Mouse (Mus musculus): ENCODE measurements around the gene Macrod2. TPM values are rescaled to one million over a fixed set of nuclear protein-coding genes. Genes with fewer than 3 reads are reported as not detected.

The Macrod2 gene
- polyA plus RNA-seq, 1 experiment, result 20.2 TPM

DNA sequence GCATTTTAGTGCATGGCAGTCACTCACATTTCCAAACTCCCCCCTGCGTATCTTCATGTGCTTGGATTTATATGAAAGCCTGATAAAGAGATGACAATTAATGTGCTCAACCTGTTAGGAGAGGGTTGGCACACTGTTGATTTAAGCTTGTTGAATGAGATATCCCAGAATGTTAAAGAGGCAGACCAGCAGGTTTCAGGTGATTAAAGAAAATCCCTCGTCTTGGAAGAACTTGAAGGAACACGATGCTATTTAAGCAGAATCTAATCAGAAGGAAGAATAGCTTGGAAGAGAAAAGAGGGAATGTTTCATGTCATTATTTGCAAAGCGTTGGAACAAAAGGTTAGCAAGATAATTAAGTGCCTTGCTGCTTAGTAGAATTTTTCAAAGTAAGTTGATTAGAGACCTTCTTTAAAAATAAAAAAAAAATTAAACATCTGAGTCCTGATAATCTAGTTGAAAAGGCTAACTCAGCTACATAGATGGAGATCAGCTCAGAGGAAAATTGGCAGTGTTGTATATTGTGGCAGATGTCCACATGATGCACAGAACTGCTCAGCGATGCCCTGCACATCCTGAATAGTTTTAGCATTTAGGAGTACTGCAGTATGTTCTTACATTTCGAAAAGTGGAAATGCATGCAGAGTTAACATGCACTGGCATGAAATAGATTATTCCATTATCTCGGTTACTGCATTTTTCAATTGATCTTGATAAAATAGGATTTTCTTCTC is 518.7 kb downstream of the Macrod2 start:
- DNase-seq, result peak in 1 of 2 experiments; percentile 58
- TF ChIP-seq CTCF (IDR thresholded peaks at IDR 0.05; ENCODE audit: borderline replicate concordance, insufficient read depth, low read depth, low read length) (no peak), POLR2A (IDR thresholded peaks at IDR 0.05; ENCODE audit: borderline replicate concordance, insufficient read depth, low read length) (no peak)
- Histone ChIP-seq H3K4me3 (replicated peaks; ENCODE audit: insufficient read depth, low read depth, low read length) (no peak overlapping the region), H3K27ac (ENCODE audit: insufficient read depth, low read length) (no peak overlapping the region), H3K27me3 (ENCODE audit: control insufficient read depth, insufficient read depth, low read length) (no peaks in the 10 kb centered on the region), H3K4me1 (ENCODE audit: control insufficient read depth, insufficient read depth, low read length) (no peaks in the 10 kb centered on the region; the same call in 1 of the 2 replicates)
- 49% methylated on average over 7 of the region's 7 CpGs for WGBS

DNA sequence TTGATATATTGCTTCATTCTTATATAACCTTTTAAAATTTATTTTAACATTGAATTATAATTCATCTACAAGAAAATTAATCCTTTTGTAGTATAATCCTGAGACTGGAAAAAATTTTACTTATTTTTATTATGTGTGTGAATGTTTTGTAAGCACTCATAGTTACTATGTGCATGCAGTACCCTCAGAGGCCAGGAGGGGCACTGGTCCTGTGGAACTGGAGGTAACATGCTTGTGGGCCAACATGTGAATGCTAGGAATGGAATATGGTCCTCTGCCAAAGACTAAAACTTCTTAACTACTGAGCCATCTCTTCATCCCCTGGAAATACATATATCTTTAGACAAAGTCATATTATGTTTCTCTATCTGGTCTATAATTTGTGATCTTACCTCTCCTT is 531.8 kb downstream of the Macrod2 start:
- no peak overlapping the region for H3K4me3 ChIP-seq (replicated peaks; ENCODE audit: insufficient read depth, low read depth, low read length)
- H3K27me3 ChIP-seq (ENCODE audit: control insufficient read depth, insufficient read depth, low read length), result no peaks in the 10 kb centered on the region
- no peaks in the 10 kb centered on the region for H3K4me1 ChIP-seq (ENCODE audit: control insufficient read depth, insufficient read depth, low read length)
- DNase-seq, result no peak
- TF ChIP-seq CTCF (IDR thresholded peaks at IDR 0.05; ENCODE audit: borderline replicate concordance, insufficient read depth, low read depth, low read length) (no peak), POLR2A (IDR thresholded peaks at IDR 0.05; ENCODE audit: borderline replicate concordance, insufficient read depth, low read length) (no peak)
- no peak overlapping the region for H3K27ac ChIP-seq (ENCODE audit: insufficient read depth, low read length)

DNA sequence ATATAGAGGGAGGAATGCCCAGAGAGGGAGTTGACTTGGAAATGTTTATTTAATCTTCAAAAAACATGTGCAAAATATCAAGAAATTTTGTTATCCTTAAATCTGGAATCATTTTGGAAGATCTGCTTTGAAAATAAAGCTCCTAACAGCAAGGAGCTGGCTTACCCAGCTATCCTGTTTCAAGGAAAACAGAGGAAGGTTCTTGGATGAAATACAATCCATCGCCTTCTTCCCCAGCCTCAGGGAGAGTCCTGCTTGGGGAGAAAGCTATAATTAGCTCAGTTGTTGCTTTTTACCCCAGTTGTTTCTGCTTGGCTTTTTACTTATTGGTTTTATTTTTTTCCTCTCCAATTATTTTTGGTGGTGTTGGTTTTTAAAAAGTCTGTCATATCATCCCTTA is 539.4 kb downstream of the Macrod2 start:
- H3K4me1 ChIP-seq (ENCODE audit: control insufficient read depth, insufficient read depth, low read length), result no peaks in the 10 kb centered on the region
- 61% methylated on average over 1 of the region's 1 CpGs for WGBS
- no peak for DNase-seq

DNA sequence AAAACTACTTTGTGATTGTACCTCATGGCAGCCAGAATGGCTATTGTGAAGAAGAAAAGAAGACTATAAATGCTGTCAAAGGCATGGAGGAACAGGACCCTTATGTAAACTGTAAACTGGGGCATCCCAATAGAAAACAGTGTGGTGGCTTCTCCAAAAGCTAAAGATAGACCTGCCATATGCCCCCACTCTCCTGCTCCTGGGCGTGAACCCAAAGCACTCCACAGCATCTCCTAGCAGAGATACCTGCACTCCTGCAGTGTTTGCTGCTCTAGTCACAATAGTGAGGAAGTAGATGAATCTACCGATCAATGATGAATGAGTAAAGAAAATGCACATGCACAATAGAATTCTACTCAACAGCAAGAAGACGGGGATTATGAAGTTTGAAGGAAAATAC is 554.4 kb downstream of the Macrod2 start:
- DNase-seq, result peak; percentile 75 to 92
- Histone ChIP-seq H3K27me3 (ENCODE audit: control insufficient read depth, insufficient read depth, low read length) (no peaks in the 10 kb centered on the region), H3K4me3 (replicated peaks; ENCODE audit: insufficient read depth, low read depth, low read length) (no peak overlapping the region), H3K4me1 (ENCODE audit: control insufficient read depth, insufficient read depth, low read length) (peaks cover 6% of the 10 kb centered on the region; the same call in 1 of the 2 replicates), H3K27ac (ENCODE audit: insufficient read depth, low read length) (0 out of 2 replicates have a peak overlapping the region, but pooled peaks have one; percentile 96)
- WGBS, result 19% methylated on average over 3 of the region's 3 CpGs
- TF ChIP-seq POLR2A (IDR thresholded peaks at IDR 0.05; ENCODE audit: borderline replicate concordance, insufficient read depth, low read length) (peak; percentile 44; the same call in 1 of the 2 replicates), CTCF (IDR thresholded peaks at IDR 0.05; ENCODE audit: borderline replicate concordance, insufficient read depth, low read depth, low read length) (no peak)

More for the DNA sequence above, 539.4 kb downstream of the Macrod2 start:
- H3K27me3 ChIP-seq (ENCODE audit: control insufficient read depth, insufficient read depth, low read length), result no peaks in the 10 kb centered on the region
- H3K4me3 ChIP-seq (replicated peaks; ENCODE audit: insufficient read depth, low read depth, low read length), result no peak overlapping the region
- H3K27ac ChIP-seq (ENCODE audit: insufficient read depth, low read length), result no peak overlapping the region
- TF ChIP-seq CTCF (IDR thresholded peaks at IDR 0.05; ENCODE audit: borderline replicate concordance, insufficient read depth, low read depth, low read length) (no peak), POLR2A (IDR thresholded peaks at IDR 0.05; ENCODE audit: borderline replicate concordance, insufficient read depth, low read length) (no peak)

DNA sequence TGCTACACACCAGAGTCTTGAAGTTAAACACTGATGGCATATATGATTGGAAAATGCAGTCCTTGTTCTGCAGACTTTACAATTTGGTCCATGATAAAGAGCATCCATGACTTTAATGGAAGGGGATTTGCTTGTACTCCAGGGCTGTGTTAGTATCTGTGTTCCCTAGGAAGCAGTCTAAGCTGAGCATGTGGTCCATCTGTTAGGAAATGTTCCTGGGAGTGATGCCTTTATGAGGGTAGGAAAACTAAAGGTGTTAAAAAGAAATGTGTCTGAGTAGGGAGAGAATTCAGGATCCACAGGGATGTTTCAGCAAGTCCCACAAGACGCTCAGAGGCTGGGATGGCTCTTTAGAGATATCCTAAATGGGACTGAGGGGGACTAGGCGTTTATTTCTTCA is 564.1 kb downstream of the Macrod2 start:
- peak in 1 of 2 experiments; percentile 42 for DNase-seq
- WGBS, result 62% methylated on average over 2 of the region's 2 CpGs
- Histone ChIP-seq H3K4me1 (ENCODE audit: control insufficient read depth, insufficient read depth, low read length) (no peaks in the 10 kb centered on the region), H3K4me3 (replicated peaks; ENCODE audit: insufficient read depth, low read depth, low read length) (no peak overlapping the region), H3K27ac (ENCODE audit: insufficient read depth, low read length) (no peak overlapping the region), H3K27me3 (ENCODE audit: control insufficient read depth, insufficient read depth, low read length) (no peaks in the 10 kb centered on the region)
- TF ChIP-seq POLR2A (IDR thresholded peaks at IDR 0.05; ENCODE audit: borderline replicate concordance, insufficient read depth, low read length) (no peak), CTCF (IDR thresholded peaks at IDR 0.05; ENCODE audit: borderline replicate concordance, insufficient read depth, low read depth, low read length) (no peak)

DNA sequence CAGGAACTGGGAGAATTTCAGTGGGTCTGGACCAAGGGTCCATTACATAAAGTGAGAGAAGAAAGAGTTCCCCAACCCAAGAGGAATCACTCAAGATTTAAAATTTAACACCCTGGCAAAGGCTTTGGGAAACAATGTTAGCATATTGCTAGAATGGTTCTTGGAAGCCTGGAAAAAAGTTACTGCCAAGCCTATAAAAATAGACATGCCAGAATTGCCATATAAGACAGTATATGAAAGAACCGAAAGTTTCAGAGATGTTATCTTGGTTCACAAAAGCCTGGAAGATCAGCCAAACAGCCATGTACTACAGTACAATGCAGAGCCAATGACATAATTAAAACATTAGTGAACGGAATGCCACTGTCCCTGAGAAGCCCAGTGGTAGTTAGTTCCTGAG is 575.1 kb downstream of the Macrod2 start:
- H3K27ac ChIP-seq (ENCODE audit: insufficient read depth, low read length), result no peak overlapping the region
- H3K4me3 ChIP-seq (replicated peaks; ENCODE audit: insufficient read depth, low read depth, low read length), result no peak overlapping the region
- no peak for DNase-seq
- no peak for TF ChIP-seq CTCF (IDR thresholded peaks at IDR 0.05; ENCODE audit: borderline replicate concordance, insufficient read depth, low read depth, low read length)
- TF ChIP-seq POLR2A (IDR thresholded peaks at IDR 0.05; ENCODE audit: borderline replicate concordance, insufficient read depth, low read length), result no peak
- WGBS, result 79% methylated on average over 2 of the region's 2 CpGs
- H3K4me1 ChIP-seq (ENCODE audit: control insufficient read depth, insufficient read depth, low read length), result no peaks in the 10 kb centered on the region
- no peaks in the 10 kb centered on the region for H3K27me3 ChIP-seq (ENCODE audit: control insufficient read depth, insufficient read depth, low read length)

DNA sequence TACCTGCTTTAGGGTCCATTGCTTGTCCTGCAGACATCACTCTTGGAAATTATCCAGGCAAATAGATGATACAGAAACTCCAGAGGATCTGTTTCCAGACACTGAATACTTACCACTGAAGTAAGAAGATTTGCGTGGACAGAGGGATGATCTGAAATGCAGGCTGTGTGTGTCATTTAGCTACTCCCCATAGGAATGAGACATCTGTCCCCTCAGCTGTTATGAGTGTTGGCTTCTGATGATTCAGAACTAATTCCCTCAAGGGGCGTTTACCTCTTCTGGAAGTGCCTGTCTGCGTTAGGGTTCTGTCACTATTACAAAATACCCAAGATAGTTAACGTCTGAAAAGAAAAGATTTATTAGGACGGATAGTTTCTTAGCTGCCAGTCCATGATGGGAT is 576.7 kb downstream of the Macrod2 start:
- no peak for DNase-seq
- H3K27me3 ChIP-seq (ENCODE audit: control insufficient read depth, insufficient read depth, low read length), result no peaks in the 10 kb centered on the region
- 69% methylated on average over 5 of the region's 5 CpGs for WGBS
- TF ChIP-seq CTCF (IDR thresholded peaks at IDR 0.05; ENCODE audit: borderline replicate concordance, insufficient read depth, low read depth, low read length) (no peak), POLR2A (IDR thresholded peaks at IDR 0.05; ENCODE audit: borderline replicate concordance, insufficient read depth, low read length) (no peak)
- H3K27ac ChIP-seq (ENCODE audit: insufficient read depth, low read length), result no peak overlapping the region
- no peaks in the 10 kb centered on the region for H3K4me1 ChIP-seq (ENCODE audit: control insufficient read depth, insufficient read depth, low read length)
- H3K4me3 ChIP-seq (replicated peaks; ENCODE audit: insufficient read depth, low read depth, low read length), result no peak overlapping the region

DNA sequence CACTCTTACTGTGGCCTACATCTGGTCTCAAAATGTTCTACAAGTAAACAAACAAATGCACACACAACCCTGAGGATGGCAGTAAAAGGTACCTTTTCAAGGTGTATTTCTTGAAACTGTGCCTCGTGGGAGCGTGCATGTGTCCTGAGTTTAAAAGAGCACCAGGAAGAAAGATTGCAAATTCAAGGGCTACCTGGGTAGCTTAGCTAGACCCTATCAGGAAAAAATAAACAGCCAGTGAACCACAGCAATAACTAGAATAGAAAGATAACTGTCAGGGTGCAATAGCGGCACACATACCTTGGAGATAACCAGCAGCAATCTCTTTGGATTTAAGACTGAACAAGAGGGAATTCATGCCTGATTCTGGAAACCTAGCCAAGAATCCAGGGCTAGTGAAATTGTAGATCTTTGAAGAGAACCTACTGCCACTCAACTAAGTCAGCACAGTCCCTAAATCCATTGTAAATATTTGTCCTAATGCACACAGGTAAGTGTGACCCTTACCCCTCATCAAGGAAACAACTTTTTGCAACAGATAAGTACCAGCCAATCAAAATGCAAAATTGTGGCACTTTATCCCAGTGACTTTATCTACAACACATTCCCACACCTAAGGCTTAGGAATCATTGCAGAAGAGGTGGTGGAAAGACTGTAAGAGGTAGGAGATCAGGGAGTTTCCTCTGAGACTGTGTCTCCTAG is 590.7 kb downstream of the Macrod2 start:
- Histone ChIP-seq H3K4me3 (replicated peaks; ENCODE audit: insufficient read depth, low read depth, low read length) (no peak overlapping the region), H3K27me3 (ENCODE audit: control insufficient read depth, insufficient read depth, low read length) (no peaks in the 10 kb centered on the region), H3K27ac (ENCODE audit: insufficient read depth, low read length) (no peak overlapping the region), H3K4me1 (ENCODE audit: control insufficient read depth, insufficient read depth, low read length) (no peaks in the 10 kb centered on the region)
- 98% methylated on average over 3 of the region's 3 CpGs for WGBS
- DNase-seq, result no peak
- no peak for TF ChIP-seq POLR2A (IDR thresholded peaks at IDR 0.05; ENCODE audit: borderline replicate concordance, insufficient read depth, low read length)
- no peak for TF ChIP-seq CTCF (IDR thresholded peaks at IDR 0.05; ENCODE audit: borderline replicate concordance, insufficient read depth, low read depth, low read length)

All from cerebellum, adult 2 months (tissue).